Mouse (Mus musculus) liver, embryonic 12.5 days (tissue): ENCODE measurements around the gene Rnls. TPM values are rescaled to one million over a fixed set of nuclear protein-coding genes. Genes with fewer than 3 reads are reported as not detected.

Source experiments
- ATAC-seq: fragments of 200-750 bp; cut with Nextera tagmentation; 2 replicates; pipeline ENCODE4 v1.8.0; 2017; ENCODE audit warnings: moderate number of reproducible peaks, mild to moderate bottlenecking, moderate library complexity
- H3K27ac ChIP-seq: fragments of 300-500 bp; sonication (generic); 2 replicates; pipeline ENCODE4 v1.5.1; 2016; ENCODE audit warnings: mild to moderate bottlenecking
- H3K27me3 ChIP-seq: fragments of 300-500 bp; sonication (generic); replicated peaks from 2 replicates; pipeline ENCODE4 v1.6.1; 2016; ENCODE audit warnings: mild to moderate bottlenecking, moderate library complexity
- H3K36me3 ChIP-seq: fragments of 300-500 bp; sonication (generic); 2 replicates; pipeline ENCODE4 v1.6.1; 2016; ENCODE audit warnings: mild to moderate bottlenecking, moderate library complexity
- H3K4me1 ChIP-seq: fragments of 300-500 bp; sonication (generic); 2 replicates; pipeline ENCODE4 v1.6.1; 2016
- H3K4me2 ChIP-seq: fragments of 300-500 bp; sonication (generic); 2 replicates; pipeline ENCODE4 v1.6.1; 2016; ENCODE audit warnings: mild to moderate bottlenecking, moderate library complexity
- H3K4me3 ChIP-seq: fragments of 300-500 bp; sonication (generic); 2 replicates; pipeline ENCODE4 v1.5.1; 2016; ENCODE audit warnings: mild to moderate bottlenecking, moderate library complexity
- H3K9ac ChIP-seq: fragments of 300-500 bp; sonication (generic); 2 replicates; pipeline ENCODE4 v1.6.1; 2016; ENCODE audit warnings: mild to moderate bottlenecking, moderate library complexity
- H3K9me3 ChIP-seq: fragments of 300-500 bp; sonication (generic); replicated peaks from 2 replicates; pipeline ENCODE4 v1.6.1; 2016; ENCODE audit warnings: mild to moderate bottlenecking, moderate library complexity
- WGBS: fragments of 180-500 bp; shearing (Covaris S2); methylation state at CpG from one replicate; pipeline ENCODE4 v1.1.7; 2016; ENCODE audit not compliant: insufficient replicate concordance; 5-methylcytosine and 5-hydroxymethylcytosine counted together
- polyA plus RNA-seq: library from polyadenylated mRNA; unstranded; fragments of >200 nt; fragmentation: Nextera tagmentation; extraction: Ambion mirVana; gene quantifications from 2 replicates; pipeline ENCODE4 v1.2.1, GENCODE M21; 2016

Rnls gene
- polyA plus RNA-seq, 1 experiment from 2014 or later: 1.4 TPM

DNA sequence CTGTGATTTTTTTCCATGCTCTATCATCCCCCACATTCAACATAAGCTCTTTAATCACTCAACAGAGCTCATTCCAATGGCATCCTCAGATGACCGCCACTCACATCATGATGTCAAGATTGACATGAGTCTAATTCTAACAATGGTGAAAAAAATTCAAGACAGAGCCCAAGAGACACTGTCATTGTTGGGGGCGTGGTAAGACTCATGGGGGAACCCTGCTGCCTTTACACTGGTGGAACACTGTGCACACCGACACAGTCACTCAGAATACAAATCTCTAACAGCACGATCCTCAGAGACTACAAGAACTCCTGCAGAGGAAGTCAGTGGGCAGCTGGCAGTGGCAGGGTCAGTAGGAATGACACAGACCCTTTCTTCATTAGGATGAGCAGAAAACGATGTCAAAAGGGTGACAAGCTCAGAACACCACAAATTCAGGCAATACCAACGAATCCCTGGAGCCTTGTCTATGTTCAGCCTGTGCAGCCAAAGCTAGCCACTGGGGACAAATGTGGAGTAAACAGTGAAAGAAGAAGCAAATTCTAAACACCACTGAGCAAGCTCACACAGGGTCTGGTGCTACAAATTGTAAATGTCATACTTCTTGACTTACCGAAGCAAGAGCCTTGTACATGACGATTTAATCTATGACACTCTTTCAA lies 277.3 kb downstream of the Rnls start:
- Histone ChIP-seq H3K9me3 (no peaks in the 10 kb centered on the region), H3K4me3 (no peak overlapping the region), H3K9ac (no peak overlapping the region), H3K4me2 (no peak overlapping the region), H3K4me1 (no peaks in the 10 kb centered on the region), H3K36me3 (no peaks in the 10 kb centered on the region), H3K27me3 (no peaks in the 10 kb centered on the region), H3K27ac (no peak overlapping the region)
- no peak for ATAC-seq
- 60% methylated on average over 8 of the region's 8 CpGs for WGBS

DNA sequence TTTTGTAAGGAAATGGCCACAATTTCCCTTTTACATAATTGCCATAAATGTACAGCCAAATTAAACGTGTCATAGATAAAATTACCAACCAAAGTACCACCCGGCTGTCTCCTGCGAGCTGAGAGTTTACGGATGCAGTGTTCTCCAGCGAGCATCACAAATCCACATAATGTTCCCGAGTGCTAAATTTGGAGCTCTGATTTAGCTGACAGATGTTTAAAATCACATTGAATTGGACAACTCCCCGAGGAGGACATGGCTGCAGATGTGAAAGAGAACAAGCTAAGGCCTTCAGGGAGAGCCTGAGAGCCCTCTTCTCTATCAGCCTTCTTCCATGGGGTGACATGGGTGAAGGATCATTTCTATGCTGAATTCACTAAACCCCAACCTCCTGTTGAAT lies 278.3 kb downstream of the Rnls start:
- H3K36me3 ChIP-seq: no peaks in the 10 kb centered on the region
- H3K4me1 ChIP-seq: no peaks in the 10 kb centered on the region
- ATAC-seq: no peak
- H3K9ac ChIP-seq: no peak overlapping the region
- H3K27me3 ChIP-seq: no peaks in the 10 kb centered on the region
- no peak overlapping the region for H3K4me2 ChIP-seq
- H3K9me3 ChIP-seq: no peaks in the 10 kb centered on the region
- H3K4me3 ChIP-seq: no peak overlapping the region
- WGBS: 77% methylated on average over 7 of the region's 7 CpGs
- no peak overlapping the region for H3K27ac ChIP-seq

DNA sequence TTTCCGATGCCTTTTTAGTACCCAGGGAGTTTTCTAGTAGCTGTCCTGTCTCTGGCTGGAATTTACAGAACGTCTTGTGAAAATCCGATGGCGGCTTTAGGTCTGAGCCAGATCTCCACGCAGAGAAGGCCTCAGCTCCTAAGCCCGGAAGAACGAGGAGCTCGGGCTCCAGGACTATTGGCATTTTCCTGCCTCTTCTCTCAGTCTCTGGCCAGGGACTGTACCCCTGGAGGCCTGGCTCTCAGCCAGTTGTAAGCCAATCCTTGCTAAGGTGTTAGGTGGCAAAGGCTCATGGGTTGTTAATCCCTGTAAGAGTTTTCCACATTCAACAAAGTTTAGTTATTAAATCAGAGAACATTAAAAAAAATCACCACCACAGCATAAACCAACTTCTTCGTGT lies 281.7 kb downstream of the Rnls start:
- no peaks in the 10 kb centered on the region for H3K36me3 ChIP-seq
- H3K9me3 ChIP-seq: no peaks in the 10 kb centered on the region
- H3K27ac ChIP-seq: no peak overlapping the region
- no peak overlapping the region for H3K4me3 ChIP-seq
- H3K9ac ChIP-seq: no peak overlapping the region
- H3K27me3 ChIP-seq: no peaks in the 10 kb centered on the region
- WGBS: 81% methylated on average over 9 of the region's 9 CpGs
- H3K4me1 ChIP-seq: no peaks in the 10 kb centered on the region
- H3K4me2 ChIP-seq: no peak overlapping the region
- ATAC-seq: no peak

DNA sequence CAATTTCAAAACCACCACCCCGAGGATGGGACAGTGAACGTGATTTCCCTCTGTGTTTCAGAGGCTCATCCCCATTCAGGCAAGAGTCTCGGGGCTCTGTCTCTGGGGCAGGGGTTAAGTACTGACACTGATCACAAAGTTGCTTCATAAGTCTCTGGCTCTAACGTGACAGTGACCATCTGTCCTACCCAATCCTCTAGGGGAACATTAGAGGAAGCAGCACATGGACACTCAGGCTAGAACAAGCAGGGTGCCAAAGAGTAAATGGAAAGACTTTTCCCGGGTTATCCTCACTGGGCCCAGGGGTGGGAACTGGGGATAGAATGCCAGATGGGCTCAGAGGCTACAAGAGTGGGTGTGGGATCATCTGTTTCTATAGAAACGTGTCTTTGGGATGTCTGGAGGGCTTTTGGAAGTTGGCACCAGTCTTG lies 282.1 kb downstream of the Rnls start:
- no peaks in the 10 kb centered on the region for H3K27me3 ChIP-seq
- H3K4me2 ChIP-seq: no peak overlapping the region
- no peak for ATAC-seq
- no peak overlapping the region for H3K9ac ChIP-seq
- no peak overlapping the region for H3K27ac ChIP-seq
- no peak overlapping the region for H3K4me3 ChIP-seq
- no peaks in the 10 kb centered on the region for H3K4me1 ChIP-seq
- no peaks in the 10 kb centered on the region for H3K36me3 ChIP-seq
- 48% methylated on average over 6 of the region's 6 CpGs for WGBS
- no peaks in the 10 kb centered on the region for H3K9me3 ChIP-seq

DNA sequence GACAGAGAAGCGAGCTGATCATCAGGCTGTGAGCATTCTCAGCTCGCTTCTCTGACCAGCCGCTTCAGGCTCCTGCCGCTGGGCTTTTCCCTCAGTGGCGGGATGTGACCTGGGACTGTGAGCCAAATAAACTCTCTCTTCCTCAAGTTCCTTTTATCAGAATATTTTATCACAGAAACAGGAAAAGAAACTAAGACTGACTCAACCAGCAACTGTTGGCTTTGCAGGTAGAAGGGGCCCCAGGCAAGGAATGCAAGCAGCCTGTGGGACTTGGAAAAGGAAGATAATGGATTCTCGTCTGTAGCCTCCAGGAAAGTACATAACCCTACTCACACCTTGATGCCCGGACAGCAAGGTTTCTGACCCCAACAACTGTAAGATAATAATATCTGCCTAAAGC lies 283.0 kb downstream of the Rnls start:
- no peaks in the 10 kb centered on the region for H3K27me3 ChIP-seq
- no peaks in the 10 kb centered on the region for H3K4me1 ChIP-seq
- H3K27ac ChIP-seq: no peak overlapping the region
- H3K9me3 ChIP-seq: no peaks in the 10 kb centered on the region
- no peak overlapping the region for H3K4me2 ChIP-seq
- ATAC-seq: no peak
- no peak overlapping the region for H3K9ac ChIP-seq
- 59% methylated on average over 7 of the region's 7 CpGs for whole genome bisulfite sequencing
- no peaks in the 10 kb centered on the region for H3K36me3 ChIP-seq
- no peak overlapping the region for H3K4me3 ChIP-seq

DNA sequence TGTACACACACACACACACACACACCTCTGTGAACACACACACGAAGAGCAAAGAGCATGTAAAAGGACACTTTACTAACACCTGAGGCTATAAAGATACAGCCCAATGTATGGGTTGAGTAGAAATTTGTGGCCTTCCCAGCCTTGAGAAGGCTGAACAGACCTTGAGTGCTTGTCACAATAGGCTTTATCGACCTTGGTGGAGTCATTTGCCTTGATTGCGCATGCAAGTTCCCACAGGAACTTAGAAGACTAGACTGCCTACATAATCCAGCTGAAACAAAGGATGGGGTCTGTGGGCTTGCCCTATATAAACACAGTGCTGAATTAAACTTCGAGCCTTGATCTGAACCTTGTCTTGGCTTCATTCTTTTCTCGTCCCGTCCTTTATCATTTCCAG lies 288.2 kb downstream of the Rnls start:
- no peak for ATAC-seq
- Histone ChIP-seq H3K4me2 (no peak overlapping the region), H3K9ac (no peak overlapping the region), H3K9me3 (no peaks in the 10 kb centered on the region), H3K4me3 (no peak overlapping the region), H3K27me3 (no peaks in the 10 kb centered on the region), H3K27ac (no peak overlapping the region), H3K36me3 (no peaks in the 10 kb centered on the region), H3K4me1 (peaks cover 38% of the 10 kb centered on the region)
- 76% methylated on average over 6 of the region's 6 CpGs for WGBS

DNA sequence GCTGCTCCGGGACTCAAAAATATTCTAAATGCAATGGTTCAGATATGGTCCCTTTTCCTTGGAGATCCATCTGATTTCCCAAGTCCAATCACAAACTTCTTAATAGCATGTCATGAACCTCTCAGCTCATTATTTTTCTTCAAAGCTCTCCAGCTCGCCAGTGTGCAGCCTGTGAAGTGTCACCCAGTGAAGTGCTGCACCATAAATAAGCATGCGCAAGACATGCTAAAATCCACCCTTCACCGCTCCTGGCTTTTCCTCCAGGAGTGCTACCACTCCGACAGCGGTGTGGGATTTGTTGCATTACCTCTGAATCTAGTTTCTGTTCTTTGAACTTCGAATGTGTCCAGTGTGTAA lies 289.3 kb downstream of the Rnls start:
- Histone ChIP-seq H3K4me2 (no peak overlapping the region), H3K27me3 (no peaks in the 10 kb centered on the region), H3K9me3 (no peaks in the 10 kb centered on the region), H3K4me3 (no peak overlapping the region), H3K4me1 (peaks cover 38% of the 10 kb centered on the region), H3K27ac (no peak overlapping the region), H3K36me3 (no peaks in the 10 kb centered on the region), H3K9ac (no peak overlapping the region)
- 79% methylated on average over 7 of the region's 7 CpGs for WGBS
- no peak for ATAC-seq

DNA sequence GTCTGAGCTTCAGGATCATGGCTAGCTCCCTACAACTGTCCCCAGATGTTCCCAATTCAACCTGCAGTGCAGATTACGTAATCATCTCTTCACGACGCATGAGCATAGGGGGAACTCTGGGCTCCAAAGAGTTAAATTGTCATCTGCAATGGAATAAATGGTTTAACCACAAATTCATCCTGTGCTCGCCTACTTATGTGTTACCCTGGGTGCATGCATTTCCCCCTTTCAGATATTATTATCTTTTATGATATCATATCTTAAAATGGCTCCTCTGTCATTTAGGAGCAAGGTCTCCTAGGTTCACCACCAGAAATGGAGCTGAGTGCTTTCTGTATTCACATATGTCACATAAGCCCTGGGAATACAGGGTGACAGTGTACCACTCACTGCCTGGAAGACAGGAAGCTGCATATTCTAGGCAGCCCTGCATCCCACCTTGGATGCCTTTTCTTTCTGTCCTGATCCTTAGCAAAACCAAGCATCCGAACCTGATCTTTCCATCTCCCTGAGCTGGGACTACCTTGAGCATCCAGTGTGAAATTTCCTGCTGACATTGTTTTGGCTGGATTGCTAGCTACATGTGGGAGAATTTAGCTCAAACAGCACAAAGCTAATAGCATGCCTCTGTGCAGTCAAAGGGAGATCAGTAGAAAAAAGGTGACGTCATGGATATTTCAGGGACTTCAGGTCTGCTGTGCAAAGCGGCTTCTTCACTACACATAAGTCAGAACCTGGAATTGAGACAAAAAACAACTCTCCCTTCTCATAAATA lies 289.9 kb downstream of the Rnls start:
- Histone ChIP-seq H3K4me1 (peaks cover 38% of the 10 kb centered on the region), H3K36me3 (no peaks in the 10 kb centered on the region), H3K4me3 (peak overlapping the region; percentile 20), H3K27ac (peak overlapping the region; percentile 72), H3K4me2 (peak overlapping the region; percentile 57), H3K9ac (no peak overlapping the region), H3K9me3 (no peaks in the 10 kb centered on the region), H3K27me3 (no peaks in the 10 kb centered on the region)
- WGBS: 36% methylated on average over 7 of the region's 7 CpGs
- ATAC-seq: no peak

DNA sequence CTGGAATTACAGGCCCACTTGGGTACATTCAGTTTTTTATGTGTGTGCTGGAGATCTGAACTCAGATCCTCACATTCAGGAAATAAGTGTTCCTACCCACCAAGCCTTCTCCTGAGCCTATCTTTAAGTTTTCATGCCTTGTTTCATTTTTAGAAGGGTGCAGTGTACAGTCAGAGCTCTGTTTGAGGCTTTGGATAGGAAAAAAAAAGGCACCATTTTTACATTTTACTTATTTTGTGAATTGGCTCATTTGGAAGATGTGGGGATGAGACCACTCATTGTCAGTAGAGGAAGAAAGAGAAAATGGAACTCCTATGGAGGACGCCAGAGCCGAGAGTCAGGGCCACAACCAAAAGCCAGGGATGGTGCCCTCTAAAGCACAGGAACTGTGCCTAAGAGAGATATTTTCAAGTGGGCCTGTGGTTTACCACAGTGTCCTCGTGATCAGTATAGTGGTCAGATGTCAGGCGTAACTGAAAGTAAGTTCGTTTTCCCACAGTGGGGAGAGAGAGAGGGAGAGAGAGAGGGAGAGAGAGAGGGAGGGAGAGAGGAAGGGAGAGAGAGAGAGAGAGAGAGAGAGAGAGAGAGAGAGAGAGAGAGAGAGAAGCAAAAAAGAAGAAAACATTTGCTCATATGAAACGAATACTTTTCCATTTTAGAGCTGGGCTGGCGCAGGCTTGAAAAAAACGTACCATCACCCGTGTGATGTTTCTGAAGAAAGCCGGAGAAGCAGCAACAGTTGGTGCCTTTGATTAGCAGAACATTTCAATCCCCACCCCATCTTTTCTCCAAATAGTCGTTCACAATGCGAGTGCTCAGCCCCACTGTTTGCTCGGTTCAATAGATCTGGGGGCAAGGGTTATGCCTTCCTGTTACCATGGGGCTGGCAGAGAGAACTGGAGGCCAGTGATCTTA lies 290.7 kb downstream of the Rnls start:
- Histone ChIP-seq H3K27ac (peak overlapping the region; percentile 72), H3K36me3 (no peaks in the 10 kb centered on the region), H3K4me3 (peak overlapping the region; percentile 20), H3K27me3 (no peaks in the 10 kb centered on the region), H3K4me2 (peak overlapping the region; percentile 57), H3K4me1 (peaks cover 38% of the 10 kb centered on the region), H3K9ac (no peak overlapping the region), H3K9me3 (no peaks in the 10 kb centered on the region)
- peak; percentile 64 for ATAC-seq
- WGBS: 6% methylated on average over 13 of the region's 13 CpGs

DNA sequence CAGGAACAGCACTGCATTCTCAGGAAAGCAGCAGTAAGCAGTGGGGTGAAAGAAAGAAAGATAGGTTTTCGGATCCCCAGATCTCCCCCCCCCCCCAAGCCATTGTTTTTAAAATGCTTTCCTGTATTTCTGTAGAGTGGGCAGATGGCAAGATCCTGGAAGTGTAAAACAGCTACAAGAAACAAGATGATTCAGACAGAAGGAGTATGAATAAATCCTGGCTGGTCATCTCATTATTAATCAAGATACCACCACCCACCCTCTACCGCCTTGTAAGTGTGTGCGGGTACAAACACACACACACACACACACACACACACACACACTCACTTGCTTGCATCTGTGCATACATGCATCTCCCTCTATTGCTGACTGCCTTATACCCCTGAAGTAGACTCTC lies 291.5 kb downstream of the Rnls start:
- Histone ChIP-seq H3K36me3 (no peaks in the 10 kb centered on the region), H3K4me3 (no peak overlapping the region), H3K27ac (peak overlapping the region; percentile 72; the same call in 1 of the 2 replicates), H3K9me3 (no peaks in the 10 kb centered on the region), H3K27me3 (no peaks in the 10 kb centered on the region), H3K4me1 (peaks cover 38% of the 10 kb centered on the region), H3K9ac (no peak overlapping the region), H3K4me2 (peak overlapping the region; percentile 57; the same call in 1 of the 2 replicates)
- ATAC-seq: no peak
- 46% methylated on average over 3 of the region's 3 CpGs for WGBS

DNA sequence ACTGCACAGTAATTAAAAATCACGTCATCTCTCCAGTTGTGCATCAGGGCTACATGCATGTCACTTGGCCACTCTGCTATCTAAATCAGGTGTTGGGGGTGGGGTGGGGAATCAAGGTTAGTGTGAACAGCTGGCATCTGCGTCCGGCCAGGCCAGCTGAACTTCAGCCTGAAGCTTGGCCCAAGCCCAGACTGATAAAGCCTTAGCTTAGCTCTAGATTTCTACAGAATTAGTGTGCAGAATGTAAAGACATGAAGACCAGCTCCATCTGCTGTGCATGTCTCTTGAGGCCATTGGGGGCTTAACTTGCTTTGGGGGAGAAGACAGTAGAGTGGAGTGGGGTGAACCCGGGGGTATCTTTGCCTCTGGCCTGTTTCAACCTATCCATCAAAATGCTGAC lies 292.1 kb downstream of the Rnls start:
- Histone ChIP-seq H3K4me2 (no peak overlapping the region), H3K9ac (no peak overlapping the region), H3K27me3 (no peaks in the 10 kb centered on the region), H3K27ac (no peak overlapping the region), H3K4me3 (no peak overlapping the region), H3K36me3 (no peaks in the 10 kb centered on the region), H3K9me3 (no peaks in the 10 kb centered on the region), H3K4me1 (peaks cover 38% of the 10 kb centered on the region)
- no peak for ATAC-seq
- 34% methylated on average over 4 of the region's 4 CpGs for WGBS
